In genomic region chr6:121376159-121376558, GRCm38 (mm10) we compare ENCODE assay signal across 27 mouse cellular contexts. TPM values are rescaled to one million over a fixed set of nuclear protein-coding genes. Genes with fewer than 3 reads are reported as not detected.
DNase-seq lines count a peak whose midpoint lies in the region; ATAC-seq and TF ChIP-seq lines count a peak whose summit lies in the region.
"Had no signal": no experiment of that assay in that cellular context is flagged by ENCODE, and none has a peak within 500 bp of the region (broad histone marks: within the 10 kb centered on the region; RNA-seq: fewer than 3 reads in every experiment).

No protein-coding gene starts in this region.

- no peaks in the 10 kb centered on the region for H3K27me3 ChIP-seq in lung, embryonic 14.5 days (ENCODE audit: insufficient read depth, low read length)
- no peaks in the 10 kb centered on the region for H3K27me3 ChIP-seq in lung, postnatal 0 days (replicated peaks; ENCODE audit: insufficient read depth, low read length)
- H3K27me3 ChIP-seq: embryonic facial prominence, embryonic 12.5 days; forebrain, embryonic 15.5 days; liver, embryonic 15.5 days; lung, embryonic 15.5 days; neural tube, embryonic 12.5 days; Patski had no signal

- H3K9me3 ChIP-seq in lung, embryonic 14.5 days (ENCODE audit: low read depth, low read length): no peaks in the 10 kb centered on the region
- H3K9me3 ChIP-seq in lung, postnatal 0 days (ENCODE audit: low read length): no peaks in the 10 kb centered on the region
- H3K9me3 ChIP-seq: embryonic facial prominence, embryonic 12.5 days; forebrain, embryonic 10.5 days; forebrain, embryonic 15.5 days; heart, embryonic 15.5 days; limb, embryonic 12.5 days; liver, embryonic 15.5 days; lung, embryonic 15.5 days; neural tube, embryonic 12.5 days had no signal

- intact Hi-C loops in gastrocnemius, adult 2 months (cut with DNase I): no loop called here

- H3K4me1 ChIP-seq in lung, embryonic 14.5 days (ENCODE audit: insufficient read depth): no peaks in the 10 kb centered on the region
- no peaks in the 10 kb centered on the region for H3K4me1 ChIP-seq in lung, postnatal 0 days (ENCODE audit: insufficient read depth, low read depth, low read length)
- H3K4me1 ChIP-seq: embryonic facial prominence, embryonic 12.5 days; forebrain, embryonic 10.5 days; forebrain, embryonic 15.5 days; heart, embryonic 15.5 days; liver, embryonic 15.5 days had no signal

- no peak for TF ChIP-seq EP300 in lung, postnatal 0 days (IDR thresholded peaks at IDR 0.05)

- 0 out of 2 replicates have a peak, but pooled peaks have one; percentile 45 for ATAC-seq in lung, embryonic 14.5 days (ENCODE audit: insufficient read depth)
- no peak for ATAC-seq in lung, postnatal 0 days
- ATAC-seq: forebrain, embryonic 15.5 days; intestine, embryonic 16.5 days; Patski had no signal

- no peaks in the 10 kb centered on the region for H3K36me3 ChIP-seq in lung, embryonic 14.5 days (ENCODE audit: insufficient read depth)
- H3K36me3 ChIP-seq in lung, postnatal 0 days (ENCODE audit: insufficient read depth, low read length): no peaks in the 10 kb centered on the region
- H3K36me3 ChIP-seq: embryonic facial prominence, embryonic 12.5 days; forebrain, embryonic 10.5 days; forebrain, embryonic 15.5 days; heart, embryonic 15.5 days; limb, embryonic 12.5 days; liver, embryonic 15.5 days; lung, embryonic 15.5 days; neural tube, embryonic 12.5 days had no signal

- 58% methylated on average over 12 of the region's 12 CpGs for WGBS in lung, embryonic 14.5 days
- 61% methylated on average over 11 of the region's 12 CpGs for WGBS in lung, postnatal 0 days

- peak; percentile 32 for DNase-seq in adrenal gland, adult 2 months
- no peak for DNase-seq in adrenal gland, postnatal 4 days (ENCODE audit: low spot score in 2 of 2)
- peak; percentile 18 for DNase-seq in gastrocnemius, adult 2 months
- no peak for DNase-seq in gastrocnemius, postnatal 25 days
- no peak for DNase-seq in lung, embryonic 14.5 days
- DNase-seq in lung, postnatal 0 days (ENCODE audit: low spot score): no peak
- DNase-seq in testis, postnatal 10 days (ENCODE audit: low spot score): peak; percentile 64
- DNase-seq in testis, postnatal 14 days (ENCODE audit: low spot score): no peak
- DNase-seq: cerebellum, adult 2 months; kidney, adult 8-10 months; kidney, postnatal 14 days; layer of hippocampus, adult 9-11 months had no signal

- H3K4me2 ChIP-seq in lung, embryonic 14.5 days: no peak overlapping the region
- H3K4me2 ChIP-seq in lung, postnatal 0 days (replicated peaks; ENCODE audit: low read depth, low read length): no peak overlapping the region
- H3K4me2 ChIP-seq: embryonic facial prominence, embryonic 12.5 days; forebrain, embryonic 15.5 days; heart, embryonic 15.5 days; limb, embryonic 12.5 days; liver, embryonic 15.5 days; lung, embryonic 15.5 days; neural tube, embryonic 12.5 days had no signal

- no peak overlapping the region for H3K9ac ChIP-seq in lung, embryonic 14.5 days
- H3K9ac ChIP-seq in lung, postnatal 0 days (replicated peaks; ENCODE audit: low read depth): no peak overlapping the region
- H3K9ac ChIP-seq: embryonic facial prominence, embryonic 12.5 days; forebrain, embryonic 15.5 days; heart, embryonic 15.5 days; limb, embryonic 12.5 days; liver, embryonic 15.5 days; lung, embryonic 15.5 days; neural tube, embryonic 12.5 days had no signal

- no peak for TF ChIP-seq CTCF in gastrocnemius, adult 2 months (IDR thresholded peaks at IDR 0.05)
- no peak for TF ChIP-seq CTCF in lung, embryonic 14.5 days (IDR thresholded peaks at IDR 0.05; ENCODE audit: low read depth)
- TF ChIP-seq CTCF in lung, postnatal 0 days (IDR thresholded peaks at IDR 0.05): no peak

- H3K27ac ChIP-seq in gastrocnemius, adult 2 months: no peak overlapping the region; the same call in 1 of the 2 replicates
- no peak overlapping the region for H3K27ac ChIP-seq in lung, embryonic 14.5 days (ENCODE audit: low read depth)
- no peak overlapping the region for H3K27ac ChIP-seq in lung, postnatal 0 days (ENCODE audit: low read length)
- H3K27ac ChIP-seq: embryonic facial prominence, embryonic 12.5 days; forebrain, embryonic 10.5 days; forebrain, embryonic 15.5 days; heart, embryonic 15.5 days; limb, embryonic 12.5 days; liver, embryonic 15.5 days; lung, embryonic 15.5 days; macrophage; neural tube, embryonic 12.5 days had no signal

- no peak overlapping the region for H3K4me3 ChIP-seq in gastrocnemius, adult 2 months
- no peak overlapping the region for H3K4me3 ChIP-seq in lung, embryonic 14.5 days (ENCODE audit: low read depth, low read length)
- no peak overlapping the region for H3K4me3 ChIP-seq in lung, postnatal 0 days (ENCODE audit: low read depth, low read length)
- H3K4me3 ChIP-seq: embryonic facial prominence, embryonic 12.5 days; forebrain, embryonic 10.5 days; forebrain, embryonic 15.5 days; heart, embryonic 15.5 days; limb, embryonic 12.5 days; liver, embryonic 15.5 days; lung, embryonic 15.5 days; myocyte; neural tube, embryonic 12.5 days had no signal

RNA-seq across cellular contexts. Expression of gene Slc6a12, which starts 33.3 kb away (rescaled TPM):
- under 1 TPM; 0.48 to 0.95 TPM for total RNA-seq in adrenal gland, adult 2 months (2021)
- 0.36 and 0.44 TPM in 2 replicates for polyA plus RNA-seq in adrenal gland, adult 2 months (2012; rRNA removed)
- total RNA-seq in adrenal gland, postnatal 4 days (2021): 1 to 10 TPM in 1 of 2 experiments, under 1 TPM in 1; 0.31 to 4.8 TPM
- total RNA-seq in gastrocnemius, adult 2 months (2021): under 1 TPM; 0.11 to 0.20 TPM
- total RNA-seq in gastrocnemius, postnatal 25 days (2021): under 1 TPM in 1 of 2 experiments, not detected in 1; 0.32 TPM
- not detected in 2 replicates for polyA plus RNA-seq in lung, embryonic 14.5 days (2014; fragmentation: Nextera tagmentation; extraction: Ambion mirVana)
- not detected in 2 replicates for polyA plus RNA-seq in lung, postnatal 0 days (2015; fragmentation: Nextera tagmentation; extraction: Ambion mirVana)
- total RNA-seq: megakaryocyte-erythroid progenitor cell, adult 5-6 weeks; MEL had no signal
- polyA plus RNA-seq: embryonic facial prominence, embryonic 12.5 days; heart, embryonic 15.5 days; hindbrain, embryonic 11.5 days; limb, embryonic 12.5 days; lung, embryonic 15.5 days; macrophage; myocyte had no signal

Comparison
In these comparisons a context has a peak if more than half of its experiments do, and no peak if none do; other contexts are left out.
1. DNase-seq: peak in adrenal gland, adult 2 months (single experiment), gastrocnemius, adult 2 months (single experiment) and testis, postnatal 10 days (single experiment); none in adrenal gland, postnatal 4 days (0 of 2), gastrocnemius, postnatal 25 days (single experiment), lung, embryonic 14.5 days (single experiment), lung, postnatal 0 days (single experiment) and testis, postnatal 14 days (single experiment).